Mouse (Mus musculus) heart, postnatal 0 days (tissue): ENCODE results near the gene Hspb1.

Experiments used
- CTCF ChIP-seq: IDR thresholded peaks from 2 replicates; pipeline ENCODE4 v1.5.1; 2016; ENCODE audit warnings: antibody characterized with exemption, control low read depth, low read depth
- EP300 ChIP-seq: IDR thresholded peaks from 2 replicates; pipeline ENCODE4 v1.6.1; 2016; ENCODE audit warnings: antibody characterized with exemption, low read depth

DNA sequence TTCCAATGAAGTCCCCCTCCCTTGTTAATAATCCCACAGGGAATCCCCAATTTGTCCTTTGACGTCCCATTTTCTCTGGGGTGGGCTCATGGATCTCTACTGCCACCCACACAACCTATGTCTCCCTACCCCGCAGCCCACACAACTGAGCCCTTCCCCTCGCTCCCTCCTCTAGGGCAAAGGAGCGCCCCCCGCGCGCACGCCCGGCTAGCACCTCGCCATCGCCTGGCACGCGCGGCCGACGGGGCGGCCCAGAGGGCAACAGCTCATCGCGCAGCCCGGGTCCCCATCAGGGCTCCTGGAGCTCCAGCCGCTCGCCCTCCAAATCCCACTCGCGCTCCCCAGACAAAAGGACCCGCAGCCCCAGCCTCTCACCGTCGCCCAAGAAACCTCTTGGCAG lies 19.1 kb upstream of the Hspb1 start:
- no peak for TF ChIP-seq CTCF
- TF ChIP-seq EP300 = no peak
